Mouse (Mus musculus) CD4-positive, CD25-positive, alpha-beta regulatory T cell, adult 2 months (primary cell): ENCODE results near the gene Gm37240.

Experiments used
- DNase-seq: peaks from one replicate; pipeline ENCODE4 v3.0.0-alpha.2; 2012; ENCODE audit warnings: low read depth, low spot score

Gm37240 gene

DNA sequence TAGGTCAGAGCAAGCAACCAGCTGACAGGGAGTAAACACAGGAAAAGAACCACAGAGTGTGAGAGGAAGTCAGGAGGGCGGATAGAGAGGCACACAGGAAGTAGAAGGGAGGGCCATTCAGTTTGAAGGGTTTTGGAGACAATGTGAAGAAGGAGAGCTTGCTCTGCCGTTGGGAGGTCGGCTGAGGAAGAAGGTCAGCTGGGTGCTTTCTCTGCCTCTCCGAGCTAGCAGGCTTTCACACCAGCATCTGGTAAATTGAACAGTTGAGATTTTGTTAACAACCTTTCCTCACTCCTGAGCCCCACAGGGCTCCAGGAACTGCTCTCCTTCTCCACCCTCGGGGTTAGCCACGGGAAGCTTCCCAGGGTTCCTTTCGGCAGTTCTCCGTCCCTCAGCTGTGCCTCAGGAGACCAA, 692.2 kb downstream of the Gm37240 start:
- peak; percentile 78 for DNase-seq

DNA sequence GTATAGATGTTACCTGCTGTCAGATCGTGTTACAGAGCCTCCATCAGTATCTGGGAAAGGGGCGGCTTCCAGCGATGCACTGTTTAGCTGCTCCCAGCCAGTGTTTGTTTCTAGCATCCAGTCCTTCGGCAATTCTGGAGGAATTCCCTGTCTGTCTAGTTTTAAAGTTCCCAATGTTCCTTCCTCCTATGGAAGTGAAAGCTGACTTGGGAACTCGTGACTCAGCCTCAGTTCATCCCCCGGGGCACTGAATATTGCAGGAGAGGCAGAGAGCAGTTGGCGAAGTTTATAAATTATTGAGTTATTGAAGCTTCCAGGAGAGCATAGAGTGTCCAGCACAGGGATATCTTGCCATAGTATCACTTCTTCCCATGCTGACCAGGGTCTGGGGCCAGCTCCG, 697.5 kb downstream of the Gm37240 start:
- DNase-seq = no peak

DNA sequence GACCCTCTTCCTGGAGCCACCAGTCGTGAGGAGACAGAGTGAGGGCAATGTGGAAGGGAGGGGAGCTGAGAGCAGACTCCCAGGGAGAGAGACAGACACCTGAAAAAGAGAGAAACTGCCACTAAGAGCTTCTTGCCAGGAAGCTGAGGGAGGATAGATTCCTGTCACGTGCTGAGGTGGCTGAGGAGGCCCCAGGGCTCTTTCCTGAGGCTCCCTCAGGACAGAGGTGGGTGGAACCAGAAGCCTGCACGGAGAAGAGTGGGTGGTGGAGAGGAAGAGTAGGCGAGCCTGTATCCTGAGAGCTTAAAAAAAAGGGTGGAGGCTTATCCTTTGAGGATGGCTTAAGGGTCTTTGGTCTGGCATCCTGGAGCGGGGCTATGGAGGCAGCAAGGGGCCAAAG, 699.0 kb downstream of the Gm37240 start:
- peak; percentile 19 for DNase-seq

DNA sequence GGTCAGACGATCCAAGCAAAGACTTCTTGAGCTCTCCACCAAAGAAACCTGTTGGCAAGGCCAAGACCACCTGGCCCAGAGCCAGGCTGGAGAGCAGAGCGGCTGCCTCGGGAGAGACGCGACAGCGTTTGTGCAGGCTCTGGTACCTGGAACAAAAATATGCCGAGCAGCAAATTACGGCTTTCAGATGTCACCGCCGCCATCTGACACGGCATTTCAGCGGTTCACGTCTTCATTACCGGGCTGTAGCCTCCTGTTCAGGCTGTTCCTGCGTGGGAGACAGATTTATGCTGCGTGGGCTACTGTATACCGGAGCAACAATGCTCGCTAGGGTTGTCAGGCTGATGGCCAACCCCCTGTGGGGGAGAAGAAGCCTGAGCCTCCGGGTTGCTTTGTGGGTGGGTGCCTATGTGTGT, 700.6 kb downstream of the Gm37240 start:
- peak; percentile 6 for DNase-seq

DNA sequence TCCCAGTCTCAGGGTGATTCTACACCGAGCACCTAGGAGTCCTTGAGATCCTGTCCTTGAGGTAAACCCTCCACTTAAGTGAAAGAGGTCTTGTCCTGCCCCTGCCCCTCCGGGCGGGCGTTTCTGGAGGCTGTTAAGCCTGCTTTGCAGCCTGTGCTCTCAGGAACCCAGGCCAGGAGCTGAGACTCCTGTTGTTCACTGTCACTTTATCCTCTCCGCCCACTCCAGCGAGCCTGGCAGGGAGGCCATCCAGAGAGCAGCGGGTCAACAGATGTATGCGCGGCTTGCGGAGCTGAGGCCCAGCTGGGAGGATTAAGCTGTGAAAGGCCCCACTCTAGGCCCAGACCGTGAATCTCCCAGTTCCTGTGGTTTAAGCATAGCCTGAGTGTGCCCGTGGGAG, 701.5 kb downstream of the Gm37240 start:
- DNase-seq = no peak

DNA sequence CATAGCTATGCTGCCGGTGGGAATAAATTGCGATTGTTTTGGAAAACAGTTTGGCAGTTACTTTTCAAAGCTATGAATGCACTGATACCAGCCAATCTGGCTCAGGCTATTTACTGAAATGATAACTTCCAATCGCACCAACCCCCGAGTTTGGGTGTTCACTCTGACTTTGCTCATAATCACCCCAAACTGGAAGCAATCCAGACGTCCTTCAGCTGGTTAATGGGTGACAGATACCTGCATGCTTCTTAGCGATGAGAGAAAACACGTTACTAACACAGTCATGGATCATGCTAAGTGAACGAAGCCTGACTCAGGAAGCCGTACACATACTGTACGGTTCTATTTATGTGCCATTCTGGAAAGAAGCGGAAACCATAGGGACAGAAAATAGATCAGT, 702.4 kb downstream of the Gm37240 start:
- no peak for DNase-seq

DNA sequence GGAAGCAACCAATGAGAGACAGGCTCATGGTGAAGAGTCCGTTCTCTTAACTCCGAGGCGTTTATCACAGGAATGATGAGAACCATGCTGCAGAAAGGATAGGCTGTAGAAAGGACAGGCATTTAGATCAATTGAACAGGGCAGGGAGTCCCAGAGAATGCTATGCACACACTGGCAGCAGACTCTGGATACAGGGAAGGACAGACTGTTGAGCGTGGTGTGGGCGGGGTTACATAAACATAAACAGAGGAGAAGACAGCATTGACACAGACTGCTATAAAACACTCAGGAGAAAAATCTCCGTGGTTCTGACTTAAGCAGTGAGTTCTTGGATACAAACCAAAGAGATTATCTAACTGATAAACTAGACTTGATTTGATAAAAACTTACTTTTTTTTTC, 703.2 kb downstream of the Gm37240 start:
- DNase-seq = no peak

DNA sequence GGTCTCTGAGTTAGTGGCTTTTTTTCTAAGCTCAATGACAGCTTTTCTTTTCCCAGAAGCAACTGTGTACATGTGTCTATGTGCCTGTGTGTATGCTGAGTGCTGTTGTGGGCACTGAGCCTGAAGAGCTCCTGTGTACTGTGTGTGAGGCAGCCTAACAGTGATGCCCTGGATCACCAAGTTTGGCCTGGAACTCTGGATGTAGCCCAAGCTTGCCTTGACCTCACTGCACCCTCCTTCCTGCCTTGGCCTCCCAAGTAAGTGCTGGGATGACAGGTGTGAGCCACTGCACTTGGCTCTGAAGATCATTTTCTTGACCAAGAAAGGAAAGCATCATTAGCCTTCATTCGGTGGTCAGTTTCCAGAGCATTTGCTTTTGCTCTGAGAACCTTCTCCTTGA, 710.6 kb downstream of the Gm37240 start:
- no peak for DNase-seq

DNA sequence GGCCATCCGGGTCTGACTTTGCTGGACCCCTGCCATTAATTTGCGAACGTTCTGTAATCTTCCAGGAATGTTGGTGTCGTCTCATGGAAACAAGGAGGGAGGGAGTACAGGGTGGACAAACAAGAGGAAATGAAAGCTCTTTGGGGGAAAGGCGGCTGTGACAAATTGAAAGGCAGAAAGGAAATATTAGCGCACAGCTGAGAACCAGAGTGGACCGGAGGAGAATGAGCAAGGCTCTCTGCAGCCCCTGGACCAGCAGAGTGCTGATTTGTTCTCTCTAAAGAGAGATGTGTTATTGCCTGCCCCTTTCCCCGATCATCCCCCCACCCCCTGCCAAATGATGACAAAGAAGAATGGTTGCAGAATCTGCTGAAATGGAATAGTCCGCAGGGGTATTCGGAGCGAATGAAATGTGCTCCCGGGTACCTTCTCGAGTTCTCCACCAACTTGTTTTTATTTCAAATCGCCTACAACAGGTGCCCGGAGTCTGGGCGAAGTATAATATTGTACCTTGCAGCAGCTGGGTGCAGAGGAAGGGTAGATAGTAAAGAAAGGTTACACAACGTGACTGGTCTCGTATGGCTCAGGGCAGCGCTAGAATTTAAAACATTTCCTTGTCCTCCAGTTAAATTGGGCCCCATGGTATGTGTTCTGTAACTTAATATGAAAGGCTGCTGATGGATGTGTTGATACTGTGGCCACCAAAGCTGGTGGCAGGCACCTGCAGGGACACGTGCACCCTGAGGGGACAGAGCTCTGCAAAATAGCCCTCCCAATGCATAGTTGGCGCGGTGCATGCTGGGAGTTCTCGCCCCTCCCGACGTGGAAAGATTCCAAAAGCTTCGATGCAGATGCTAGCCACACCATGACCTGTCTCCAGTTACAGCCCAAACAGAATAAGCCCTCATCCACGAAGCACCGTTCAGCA, 712.5 kb downstream of the Gm37240 start:
- DNase-seq = no peak

DNA sequence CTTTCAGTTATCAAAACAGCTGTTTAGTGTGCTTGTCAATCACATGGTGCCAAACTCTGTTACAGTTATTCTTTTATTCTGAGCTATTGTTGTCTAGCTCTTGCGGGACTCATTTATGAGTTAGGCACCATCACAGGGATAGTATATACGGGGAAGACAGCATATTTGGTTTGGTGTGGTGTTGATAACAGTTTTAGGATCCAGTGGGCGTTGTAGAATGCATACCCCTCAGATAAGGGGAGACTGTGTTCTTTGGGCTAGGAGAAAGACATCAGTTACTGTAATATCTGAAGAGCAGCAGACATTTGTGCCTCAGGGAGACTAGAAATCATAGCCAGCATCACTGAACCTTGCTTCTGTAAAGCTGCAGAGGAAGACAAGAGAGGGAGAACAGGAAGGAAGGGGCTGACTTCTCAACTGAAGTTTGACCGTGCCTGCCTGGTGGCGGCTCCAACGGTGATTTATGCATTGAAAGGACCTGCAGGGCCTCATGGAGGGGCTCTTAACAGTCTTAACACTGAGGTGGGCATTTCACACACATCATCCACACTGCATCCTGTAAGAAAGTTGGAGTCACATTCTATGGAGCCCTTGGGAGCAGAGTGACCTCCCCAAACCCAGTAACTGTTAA, 713.8 kb downstream of the Gm37240 start:
- no peak for DNase-seq

DNA sequence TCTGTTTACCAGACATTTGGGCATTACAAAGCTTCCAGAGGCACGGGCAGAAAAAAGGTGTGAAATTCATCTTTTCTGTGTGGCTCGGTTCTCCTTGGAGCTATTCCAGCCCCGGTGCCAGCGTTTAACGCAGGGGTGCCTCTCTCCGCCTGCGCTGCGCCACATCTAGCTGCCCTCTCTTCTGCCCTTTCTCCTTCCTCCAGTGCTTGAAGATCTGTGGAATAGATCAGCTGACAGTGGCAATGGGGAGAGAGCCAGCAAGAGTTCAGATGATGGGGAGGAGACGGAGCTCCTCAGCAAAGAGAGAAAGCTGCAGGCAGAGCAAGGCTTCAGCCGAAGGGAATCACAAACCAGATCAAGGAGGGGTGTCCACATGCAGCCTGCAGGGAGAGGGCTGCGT, 714.8 kb downstream of the Gm37240 start:
- DNase-seq = no peak

DNA sequence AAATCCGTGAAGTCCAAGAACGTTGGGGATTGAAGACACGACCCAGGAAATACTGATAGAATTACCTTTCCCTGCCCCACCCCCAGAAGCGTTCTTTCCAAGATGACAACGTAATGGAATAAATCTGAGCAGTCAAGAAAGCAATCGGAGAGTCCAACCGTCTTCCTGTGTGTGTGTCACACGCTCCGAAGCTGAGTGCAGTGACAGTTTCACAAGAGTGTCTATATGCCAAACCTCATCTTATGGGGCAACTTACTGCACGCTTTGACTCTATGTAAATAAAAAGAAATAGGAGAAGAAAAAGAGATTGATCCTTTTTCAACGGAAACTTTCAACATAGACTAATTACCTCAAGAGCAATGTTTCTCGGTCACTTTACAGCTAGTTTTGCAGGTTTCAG, 715.2 kb downstream of the Gm37240 start:
- DNase-seq = no peak

DNA sequence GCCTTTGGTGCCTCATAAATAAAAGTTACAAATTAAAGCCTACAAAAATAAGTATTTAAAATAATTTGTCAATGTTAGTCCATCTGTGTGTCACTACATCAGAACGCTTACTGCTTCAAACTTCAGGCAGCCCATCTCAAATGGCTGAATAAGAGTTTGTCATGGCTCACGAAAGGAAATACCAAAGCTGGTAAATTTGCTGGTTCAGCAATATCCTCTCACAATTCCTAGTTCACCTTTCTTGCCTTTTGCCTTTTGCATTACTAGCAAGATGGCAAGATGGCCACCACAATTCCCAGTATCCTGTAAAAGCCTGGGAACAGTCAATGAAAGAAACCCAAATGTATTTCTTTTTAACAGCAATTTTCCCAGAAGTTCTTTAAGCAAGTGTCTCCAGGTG, 718.5 kb downstream of the Gm37240 start:
- DNase-seq = no peak

DNA sequence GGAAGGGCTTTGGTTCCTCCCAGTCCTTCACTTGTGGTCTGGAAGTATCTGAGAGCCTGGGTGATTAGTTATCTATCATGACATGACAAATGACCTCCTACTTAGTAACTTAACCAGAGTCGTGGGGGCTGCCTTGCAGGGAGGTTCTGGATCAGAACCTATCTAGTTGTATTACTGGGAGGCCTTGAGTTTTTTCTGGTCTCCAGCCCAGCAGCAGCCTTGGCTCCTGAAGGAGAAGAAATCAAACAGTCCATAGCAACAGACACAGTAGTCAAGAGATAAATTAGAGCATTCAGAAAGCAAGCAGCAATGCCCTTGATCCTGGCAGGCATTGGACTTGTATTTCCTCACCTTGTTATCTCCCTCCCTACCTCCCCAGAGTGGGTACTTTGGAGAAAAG, 722.4 kb downstream of the Gm37240 start:
- no peak for DNase-seq

DNA sequence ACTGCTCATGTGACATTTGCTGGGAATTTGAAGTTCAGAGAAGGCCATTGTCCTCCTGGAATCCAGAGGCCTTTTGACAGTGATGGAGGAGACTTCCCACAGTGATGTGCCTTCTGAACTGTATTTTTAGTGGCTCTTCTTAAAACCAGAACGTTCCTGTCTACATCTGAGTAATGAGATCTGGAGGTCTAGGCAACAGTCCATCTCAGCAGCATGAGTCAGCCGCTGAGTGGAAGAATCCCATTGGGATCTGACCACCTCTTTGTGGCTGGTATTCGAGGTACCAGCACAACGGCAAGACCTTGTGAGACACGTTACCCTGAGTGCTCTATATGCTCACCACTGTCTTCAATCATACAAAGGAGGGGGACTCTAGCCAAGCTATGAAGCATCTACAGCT, 723.9 kb downstream of the Gm37240 start:
- no peak for DNase-seq

DNA sequence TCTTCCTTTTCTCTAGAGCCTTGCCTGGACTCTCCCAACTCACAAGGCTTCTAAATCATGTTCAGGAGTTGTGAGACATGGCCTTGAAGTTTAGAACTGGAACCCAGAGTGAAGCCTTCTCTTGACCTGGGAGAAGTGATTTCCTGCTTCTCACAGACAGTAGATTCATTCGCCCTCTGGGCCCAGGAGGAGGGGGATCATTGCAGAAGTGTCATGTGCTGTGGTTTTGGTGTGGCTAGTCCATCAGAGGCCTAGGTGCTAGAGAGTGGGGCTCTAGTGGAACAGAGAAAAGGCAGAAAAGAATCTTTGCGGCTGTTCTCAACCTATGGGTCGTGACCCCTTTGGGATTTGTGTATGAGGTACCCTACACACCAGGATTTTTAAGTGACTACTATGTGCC, 724.9 kb downstream of the Gm37240 start:
- no peak for DNase-seq

DNA sequence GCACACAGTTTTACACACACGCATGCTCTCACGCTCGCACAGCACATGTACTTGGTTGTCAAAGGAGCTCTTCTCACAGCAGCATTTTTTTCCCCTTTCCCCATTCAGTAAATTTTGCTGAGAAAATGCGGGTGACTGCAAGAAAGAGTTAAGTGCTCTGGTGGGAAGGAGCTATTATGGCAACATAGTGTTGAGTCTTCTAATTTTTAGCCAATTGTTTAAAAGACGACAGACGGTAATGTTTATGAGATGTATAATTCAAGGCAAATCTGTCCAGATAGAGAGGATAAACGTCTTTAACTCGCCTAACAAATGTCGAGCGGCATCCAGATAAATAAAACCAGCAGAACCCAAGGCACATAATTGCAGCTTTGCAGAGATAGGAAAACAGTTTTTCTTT, 726.5 kb downstream of the Gm37240 start:
- no peak for DNase-seq

DNA sequence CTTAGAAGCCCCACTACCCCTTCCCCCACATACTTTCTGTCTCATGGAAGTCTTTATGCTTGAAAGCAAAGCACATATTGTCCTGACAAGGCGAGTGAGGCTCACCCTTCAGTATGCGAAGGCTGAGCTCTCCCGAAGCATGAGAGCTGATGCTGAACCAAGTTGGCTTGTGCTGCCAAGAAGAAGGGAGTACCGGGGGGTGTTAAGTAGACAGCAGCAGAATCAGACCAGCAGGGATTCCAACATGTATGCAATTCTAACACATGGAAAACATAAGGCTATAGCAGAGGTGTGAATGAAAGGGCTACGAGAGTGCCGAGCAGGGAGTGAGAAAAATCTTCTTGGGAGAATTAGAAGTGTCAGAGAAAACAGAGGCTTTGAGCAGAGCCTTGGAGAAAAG, 727.7 kb downstream of the Gm37240 start:
- DNase-seq = no peak

DNA sequence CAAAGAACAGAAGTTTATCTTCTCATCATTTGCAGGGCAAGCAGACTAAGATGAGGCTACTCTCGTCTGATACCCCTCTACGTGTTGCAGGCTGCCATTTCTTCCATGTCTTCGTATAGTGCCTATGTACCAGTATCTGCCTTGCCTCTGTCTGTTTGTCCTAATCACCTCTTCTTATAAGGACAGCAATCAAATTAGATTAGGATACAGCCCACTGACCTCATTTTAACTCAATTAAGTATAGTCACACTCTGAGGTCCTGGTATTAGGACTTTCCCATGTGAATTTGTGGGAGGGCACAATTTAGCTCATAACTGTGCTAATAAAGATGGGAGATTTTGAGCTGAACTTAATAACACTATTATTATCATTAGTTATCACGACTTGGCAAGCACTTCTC, 738.5 kb downstream of the Gm37240 start:
- DNase-seq = no peak

DNA sequence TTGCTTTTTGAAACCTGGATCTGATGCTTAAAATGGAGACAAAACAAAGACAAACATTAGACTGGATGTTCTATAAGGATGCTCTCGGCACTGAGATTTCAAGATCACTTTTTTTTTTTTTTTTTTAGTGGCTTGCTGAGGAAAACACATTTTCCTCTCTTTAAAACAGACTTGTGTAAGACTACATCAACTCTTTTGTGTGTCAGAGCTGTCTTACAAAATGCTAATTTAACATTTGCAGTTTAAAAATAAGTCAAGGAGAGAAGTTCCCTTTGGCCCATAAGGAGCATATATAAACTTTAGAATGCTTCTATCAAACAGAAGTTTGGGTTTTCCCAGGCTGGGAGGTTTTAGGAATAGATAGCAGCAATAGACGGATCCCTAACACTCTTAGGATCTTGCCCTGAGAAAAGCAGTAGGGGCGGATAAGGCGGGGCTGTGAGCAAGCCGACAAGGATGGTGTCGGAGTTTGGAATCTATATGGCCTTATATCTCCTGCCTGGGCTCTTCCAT, 739.2 kb downstream of the Gm37240 start:
- no peak for DNase-seq

DNA sequence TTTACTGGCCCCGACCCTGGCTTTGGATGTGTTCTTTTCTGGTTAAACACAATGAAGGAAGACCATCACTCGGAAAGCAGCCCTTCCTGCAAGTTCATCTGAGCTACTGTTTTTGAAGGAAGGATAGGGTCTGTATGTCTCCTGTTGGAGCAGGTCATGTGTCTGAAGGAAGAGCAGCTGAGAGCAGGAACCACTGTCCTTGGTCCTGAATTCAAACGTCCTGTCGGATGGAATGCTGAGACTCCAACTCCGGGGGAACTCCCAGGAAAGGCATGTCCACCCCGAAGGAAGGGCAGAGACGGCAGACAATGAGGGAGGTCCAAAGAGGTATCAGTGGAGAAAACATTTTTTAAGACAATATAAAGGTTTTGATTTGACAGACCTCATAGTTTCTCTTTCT, 741.8 kb downstream of the Gm37240 start:
- DNase-seq = no peak

DNA sequence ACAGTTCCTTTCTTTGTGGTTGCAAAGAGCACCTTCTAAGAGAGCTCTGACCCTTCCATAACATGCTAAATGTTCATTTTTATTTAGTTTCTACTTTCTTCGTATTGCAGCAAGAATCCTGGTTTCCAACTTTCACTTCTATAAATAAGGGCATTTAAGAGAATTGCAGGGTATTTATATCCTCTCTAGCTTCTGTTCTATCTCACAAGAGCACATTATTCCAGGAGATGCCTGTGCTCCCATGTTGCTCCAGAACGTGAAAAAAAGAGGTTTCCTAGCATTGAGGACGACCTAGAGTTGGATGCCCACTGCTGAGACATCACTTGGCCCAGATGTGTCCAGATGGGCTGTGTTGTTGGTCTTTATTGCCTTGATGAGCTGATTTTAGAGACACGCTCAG, 742.2 kb downstream of the Gm37240 start:
- DNase-seq = no peak

DNA sequence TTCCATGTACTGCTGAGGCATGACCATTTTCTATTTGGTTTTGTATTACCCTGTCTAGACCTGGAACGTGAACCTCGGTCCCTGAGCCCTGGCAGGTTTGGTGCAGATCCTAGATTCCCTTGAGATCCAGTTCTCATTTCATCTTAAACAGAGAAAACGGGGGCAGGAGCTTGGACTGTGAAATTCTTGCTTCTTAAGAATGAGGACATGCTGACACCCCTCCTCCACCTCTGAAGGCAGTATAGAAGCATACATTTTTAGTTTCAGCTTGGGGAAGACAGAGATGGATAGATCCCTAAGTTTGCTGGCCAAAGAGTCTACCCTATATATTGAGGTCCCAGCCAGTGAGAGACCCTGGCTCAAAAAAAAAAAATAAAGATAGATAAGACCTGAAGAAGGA, 742.9 kb downstream of the Gm37240 start:
- no peak for DNase-seq
